Mouse (Mus musculus) cerebral cortex, adult 2 months (tissue): ENCODE data around the gene Pilrb2.

Experiments used
- WGBS: fragments of 180-500 bp; shearing (Covaris S2); methylation state at CpG from one replicate; pipeline ENCODE4 v1.1.7; 2018; 5-methylcytosine and 5-hydroxymethylcytosine counted together

The Pilrb2 gene

GRCm38 (mm10) chr5:137871644-137872380 is at the start of gene Pilrb2:
TSS of gene Pilrb2 (minus strand) at chr5:137871815.
- 62% methylated on average over 3 of the region's 3 CpGs for WGBS

GRCm38 (mm10) chr5:137915550-137915949 is 43.9 kb upstream of the Pilrb2 start:
- WGBS: 77% methylated on average over 6 of the region's 6 CpGs

DNA sequence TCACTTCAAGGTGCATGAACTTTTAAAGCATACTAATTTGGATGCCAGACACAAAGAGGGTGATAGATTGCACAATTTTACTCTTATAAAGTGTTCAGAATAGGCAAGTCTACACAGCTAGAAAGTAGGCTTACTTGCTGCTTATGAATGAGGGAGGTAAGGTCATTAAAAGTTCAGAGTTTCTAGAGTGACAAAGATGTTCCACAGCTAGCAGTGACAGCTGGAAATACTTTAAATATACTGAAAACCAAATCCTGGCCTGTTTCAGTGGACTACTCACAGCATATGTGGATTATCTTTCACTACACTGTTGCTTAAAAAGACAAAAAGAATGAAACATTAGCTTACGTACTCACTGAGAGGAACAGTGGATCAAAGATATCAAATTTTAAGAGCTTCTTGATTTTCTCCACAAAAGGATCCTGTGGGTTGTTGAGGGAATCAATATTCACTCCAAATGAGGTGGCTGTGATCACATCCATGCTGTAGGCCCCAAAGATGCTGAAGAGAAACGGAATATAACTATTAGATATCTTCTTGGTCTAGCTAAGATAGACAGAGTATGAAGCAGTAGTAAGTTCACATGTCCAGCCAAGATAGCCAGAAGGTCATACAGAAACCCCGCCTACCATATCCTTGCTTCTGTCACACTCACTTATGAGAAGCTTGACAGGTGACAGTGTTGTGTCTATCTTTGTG is 38.1 kb upstream of the Pilrb2 start:
- WGBS: 92% methylated on average over 3 of the region's 3 CpGs

- WGBS: 47% methylated on average over 1 of the region's 1 CpGs
Measured at GRCm38 (mm10) chr5:137897812-137898211, 26.2 kb upstream of the Pilrb2 start.

DNA sequence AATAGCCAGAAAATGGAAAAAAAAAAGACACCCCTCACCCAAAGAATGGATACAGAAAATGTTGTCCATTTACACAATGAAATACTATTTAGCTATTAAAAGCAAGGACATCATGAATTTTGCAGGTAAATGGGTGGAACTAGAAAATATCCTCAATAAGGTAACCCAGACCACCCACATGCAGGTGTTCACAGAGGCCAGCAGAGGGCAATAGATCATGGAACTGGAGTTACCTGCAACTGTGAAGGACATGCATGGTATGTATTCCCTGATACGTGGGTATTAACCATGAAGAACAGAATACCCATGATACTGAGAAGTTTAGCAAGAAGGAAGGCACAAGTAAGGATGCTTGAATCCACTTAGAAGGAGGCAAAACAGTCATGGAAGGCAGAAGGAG is 21.3 kb upstream of the Pilrb2 start:
- 60% methylated on average over 1 of the region's 1 CpGs for WGBS

GRCm38 (mm10) chr5:137887666-137888065 is 16.1 kb upstream of the Pilrb2 start:
- 67% methylated on average over 1 of the region's 1 CpGs for whole genome bisulfite sequencing

- 2% methylated on average over 2 of the region's 2 CpGs for WGBS
Measured at GRCm38 (mm10) chr5:137885894-137886293, 14.3 kb upstream of the Pilrb2 start.

DNA sequence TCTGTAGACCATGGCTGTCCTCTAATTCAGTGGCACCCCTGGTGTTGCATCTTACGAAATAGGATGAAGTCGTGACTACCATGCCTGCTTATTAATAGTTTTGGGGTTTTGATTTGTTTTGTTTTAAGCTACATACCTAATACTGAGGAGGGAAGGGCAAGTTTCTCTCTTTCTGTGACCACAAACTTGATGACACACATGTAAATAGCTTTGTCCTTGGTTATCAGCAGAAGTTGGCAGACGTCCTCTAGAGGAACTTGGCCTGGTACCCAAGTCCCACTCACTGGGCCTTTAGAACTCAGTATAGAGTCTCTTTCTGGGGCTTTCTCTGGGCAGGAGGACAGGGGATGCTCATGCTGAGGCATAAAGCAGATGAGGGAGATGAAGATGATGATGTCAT is 11.7 kb upstream of the Pilrb2 start:
- 83% methylated on average over 3 of the region's 3 CpGs for WGBS

DNA sequence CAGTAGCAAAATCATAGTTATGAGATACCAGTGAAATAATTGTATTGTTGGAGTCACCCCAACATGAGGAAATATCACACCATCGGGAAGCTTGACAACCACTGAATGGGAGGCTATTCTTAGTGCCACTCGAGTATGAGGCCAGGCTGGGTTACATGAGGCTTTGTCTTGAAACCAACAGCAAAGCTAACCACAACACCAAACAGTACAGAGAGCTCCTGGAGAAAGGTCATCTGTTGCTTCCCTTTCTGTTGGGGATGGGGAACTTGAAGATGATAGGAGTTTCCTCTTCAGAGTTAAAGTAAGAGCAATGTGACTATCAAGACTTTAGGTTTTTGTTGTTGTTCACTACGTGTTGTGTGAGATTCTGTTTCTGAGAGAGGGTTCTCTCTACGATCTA is 11.3 kb upstream of the Pilrb2 start:
- WGBS: 78% methylated on average over 4 of the region's 4 CpGs

DNA sequence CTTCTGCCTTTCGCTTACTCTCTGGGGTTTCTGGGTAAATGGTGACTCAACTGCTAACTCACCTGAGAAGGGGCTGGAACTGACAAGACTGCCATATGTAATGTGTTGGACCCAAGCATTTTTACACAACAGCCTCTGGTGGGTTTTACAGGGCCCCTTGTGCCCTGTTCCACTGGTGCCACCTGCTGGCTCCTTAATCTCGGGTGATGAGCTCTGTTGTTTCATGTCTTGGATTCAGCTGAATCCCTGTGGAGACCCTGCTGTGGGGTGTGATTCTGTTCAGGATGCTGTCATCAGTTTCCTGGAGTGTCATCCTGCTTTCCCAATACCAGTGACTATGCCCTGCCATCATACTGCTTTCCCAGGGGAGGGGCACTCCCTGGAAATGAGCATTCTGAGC is 6.2 kb upstream of the Pilrb2 start:
- 64% methylated on average over 2 of the region's 2 CpGs for WGBS

DNA sequence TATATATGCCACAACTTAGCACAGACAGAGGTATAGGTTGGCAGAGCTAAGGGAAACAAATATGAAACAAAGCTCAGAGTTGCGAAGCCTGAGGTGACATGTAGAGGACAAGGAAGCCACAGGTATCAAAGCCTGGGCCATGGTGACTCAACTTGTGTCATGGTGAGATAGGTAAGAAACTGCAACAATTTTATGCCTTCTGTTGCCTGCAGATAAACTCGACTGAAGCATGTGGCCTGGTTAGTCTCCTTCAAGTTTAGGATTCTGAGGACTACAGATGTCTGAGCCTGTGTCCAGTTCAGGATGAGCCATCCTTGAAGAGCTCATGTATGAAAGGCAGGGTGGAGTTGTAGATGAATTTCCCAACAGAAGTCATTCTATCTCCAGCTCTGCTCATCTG is 3.4 kb upstream of the Pilrb2 start:
- WGBS: 91% methylated on average over 2 of the region's 2 CpGs

GRCm38 (mm10) chr5:137872381-137872702 is 727 bp upstream of the Pilrb2 start:
- WGBS: 32% methylated on average over 1 of the region's 1 CpGs

- 84% methylated on average over 2 of the region's 2 CpGs for WGBS
Measured at GRCm38 (mm10) chr5:137868600-137868999, 3.0 kb downstream of the Pilrb2 start.

DNA sequence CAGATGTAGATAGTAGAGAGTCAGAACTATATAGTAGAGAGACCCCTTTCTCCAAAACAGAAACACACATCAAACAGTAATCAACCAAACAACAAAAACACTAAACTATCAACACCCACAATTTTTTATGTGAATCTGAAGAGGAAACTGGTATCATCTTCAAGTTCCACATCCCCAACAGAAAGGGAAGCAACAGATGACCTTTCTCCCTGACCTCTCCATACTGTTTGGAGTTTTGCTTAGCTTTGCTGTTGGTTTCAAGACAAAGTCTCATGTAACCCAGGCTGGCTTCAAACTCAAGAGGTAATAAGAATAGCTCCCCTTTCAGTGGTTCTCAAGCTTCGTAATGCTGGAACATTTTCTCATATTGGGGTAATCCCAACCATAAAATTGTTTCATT is 7.6 kb downstream of the Pilrb2 start:
- 98% methylated on average over 1 of the region's 1 CpGs for WGBS

- 72% methylated on average over 2 of the region's 2 CpGs for WGBS
Measured at GRCm38 (mm10) chr5:137857960-137858710, 13.5 kb downstream of the Pilrb2 start, which contains the start of gene Pilrb1. TSS of gene Pilrb1 (minus strand) at chr5:137858106.

- 79% methylated on average over 5 of the region's 5 CpGs for WGBS
Measured at GRCm38 (mm10) chr5:137856870-137857269, 14.7 kb downstream of the Pilrb2 start.

DNA sequence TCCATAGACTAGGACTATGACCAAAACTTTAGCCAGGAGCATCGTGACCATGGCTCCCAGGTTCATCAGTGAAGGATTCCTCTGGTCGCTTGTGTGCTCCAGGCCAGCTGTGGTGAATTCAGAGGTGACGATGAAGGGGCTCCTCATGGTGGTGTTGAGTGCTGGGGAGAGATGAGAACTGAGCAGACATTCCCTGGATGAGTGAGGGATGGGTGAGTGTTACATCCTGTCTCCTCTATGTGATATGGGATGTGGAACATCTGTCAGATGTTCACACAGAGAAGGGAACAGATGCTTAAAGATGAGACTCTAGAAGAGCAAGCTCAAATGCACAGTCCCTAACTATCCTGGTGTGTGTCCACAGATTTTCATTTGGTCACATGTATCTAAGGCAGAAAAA is 16.7 kb downstream of the Pilrb2 start:
- 89% methylated on average over 3 of the region's 3 CpGs for WGBS

GRCm38 (mm10) chr5:137850313-137850712 is 21.3 kb downstream of the Pilrb2 start:
- WGBS: 98% methylated on average over 1 of the region's 1 CpGs

DNA sequence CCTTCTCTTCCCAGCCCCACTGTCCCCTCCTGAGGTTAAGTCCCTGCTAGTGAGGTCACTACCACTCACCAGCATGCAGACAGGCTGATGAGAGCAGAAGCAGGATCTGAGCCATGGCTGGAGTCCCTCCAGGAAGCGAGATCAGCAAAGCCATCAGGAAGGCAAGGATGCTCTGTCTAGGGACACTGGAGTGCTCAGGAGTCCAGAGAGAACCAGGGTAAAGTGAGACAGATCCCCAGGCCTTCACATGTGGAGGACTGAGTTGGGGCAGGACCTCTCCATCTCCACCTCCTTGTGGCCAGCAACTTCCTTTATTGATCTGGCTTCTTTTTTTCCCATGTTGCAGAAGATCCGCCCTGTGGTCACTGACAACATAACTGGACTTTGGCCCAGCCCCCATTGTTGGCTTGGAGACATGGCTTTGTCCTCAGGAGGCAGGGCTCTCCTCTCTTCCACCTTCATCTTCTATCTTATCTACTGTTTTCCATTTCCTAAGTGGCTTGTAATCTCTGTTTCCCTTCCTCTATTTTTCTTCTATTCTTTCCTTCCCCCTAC is 35.6 kb downstream of the Pilrb2 start, which contains the start of gene Pilra:
Gene Pilra, minus strand, starts transcription at position 316 of the 555 bp plus-strand sequence.
- WGBS: 60% methylated on average over 2 of the region's 2 CpGs

- WGBS: 65% methylated on average over 4 of the region's 4 CpGs
Measured at GRCm38 (mm10) chr5:137833500-137833899, 38.1 kb downstream of the Pilrb2 start.

DNA sequence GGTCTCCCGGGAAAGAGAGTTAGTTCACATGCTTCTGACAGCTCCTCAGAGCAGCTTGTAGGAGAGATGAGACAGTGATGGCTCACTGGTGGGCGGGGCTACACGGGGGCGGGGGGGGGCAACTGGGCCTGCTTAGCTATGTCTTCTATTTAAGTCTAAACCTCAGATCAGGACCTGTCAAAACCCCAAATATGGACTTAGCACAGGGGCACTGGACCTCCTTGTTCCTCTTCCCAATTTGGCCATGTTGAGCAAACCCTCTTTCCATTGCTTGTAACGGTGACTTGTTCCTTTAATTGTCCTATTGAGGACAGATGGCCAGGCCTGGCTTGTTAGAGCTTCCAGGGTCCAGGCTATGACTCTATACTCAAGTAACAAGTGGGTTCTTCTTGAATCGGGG is 40.1 kb downstream of the Pilrb2 start:
- WGBS: 81% methylated on average over 6 of the region's 6 CpGs

DNA sequence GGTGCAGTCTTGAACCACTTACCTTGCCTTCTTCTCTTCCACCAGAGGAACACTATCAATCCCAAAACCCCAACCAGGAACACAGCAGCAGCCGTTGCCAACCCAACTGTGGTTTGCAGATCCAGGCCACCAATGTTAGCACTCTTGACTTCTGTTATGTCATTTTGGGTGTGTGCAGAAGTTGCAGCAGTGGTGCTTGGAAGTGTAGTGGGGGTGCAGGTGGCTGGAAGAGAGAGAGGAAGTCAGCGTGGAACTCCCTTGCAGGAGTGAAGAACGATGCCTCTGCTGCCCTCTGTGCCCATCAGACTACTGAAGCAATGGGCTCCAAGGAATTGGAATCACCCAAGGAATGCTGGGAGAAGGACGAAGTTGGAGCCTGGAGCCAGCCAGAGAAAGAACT is 40.5 kb downstream of the Pilrb2 start:
- WGBS: 86% methylated on average over 4 of the region's 4 CpGs
